Mouse (Mus musculus) stomach, embryonic 15.5 days (tissue): ENCODE data around the gene Foxp1. TPM values are rescaled to one million over a fixed set of nuclear protein-coding genes. Genes with fewer than 3 reads are reported as not detected.
A peak's percentile ranks its signal among the peaks of the same experiment; 100 is the strongest.

Experiments
- ATAC-seq: fragments of 200-750 bp; cut with Nextera tagmentation; 2 replicates; pipeline ENCODE4 v1.8.0; 2017; ENCODE audit warnings: low read depth, moderate number of reproducible peaks, moderate TSS enrichment; ENCODE audit not compliant: insufficient read depth, low FRiP score
- H3K27ac ChIP-seq: fragments of 300-500 bp; sonication (generic); 2 replicates; pipeline ENCODE4 v1.5.1; 2015; ENCODE audit warnings: mild to moderate bottlenecking, inconsistent platforms
- H3K27me3 ChIP-seq: fragments of 300-500 bp; sonication (generic); replicated peaks from 2 replicates; pipeline ENCODE4 v1.6.1; 2015; ENCODE audit warnings: inconsistent platforms
- H3K36me3 ChIP-seq: fragments of 300-500 bp; sonication (generic); 2 replicates; pipeline ENCODE4 v1.6.1; 2015; ENCODE audit warnings: inconsistent platforms
- H3K4me1 ChIP-seq: fragments of 300-500 bp; sonication (generic); 2 replicates; pipeline ENCODE4 v1.6.1; 2015; ENCODE audit warnings: inconsistent platforms
- H3K4me2 ChIP-seq: fragments of 300-500 bp; sonication (generic); 2 replicates; pipeline ENCODE4 v1.6.1; 2015; ENCODE audit warnings: mild to moderate bottlenecking, inconsistent platforms
- H3K4me3 ChIP-seq: fragments of 300-500 bp; sonication (generic); replicated peaks from 2 replicates; pipeline ENCODE4 v1.5.1; 2015; ENCODE audit warnings: inconsistent platforms
- H3K9ac ChIP-seq: fragments of 300-500 bp; sonication (generic); 2 replicates; pipeline ENCODE4 v1.6.1; 2015; ENCODE audit warnings: inconsistent platforms
- H3K9me3 ChIP-seq: fragments of 300-500 bp; sonication (generic); 2 replicates; pipeline ENCODE4 v1.6.1; 2016; ENCODE audit warnings: inconsistent platforms
- WGBS: fragments of 180-500 bp; shearing (Covaris S2); methylation state at CpG from one replicate; pipeline ENCODE4 v1.1.7; 2015; 5-methylcytosine and 5-hydroxymethylcytosine counted together
- polyA plus RNA-seq: library from polyadenylated mRNA; unstranded; fragments of >200 nt; fragmentation: Nextera tagmentation; extraction: Ambion mirVana; gene quantifications from 2 replicates; pipeline ENCODE4 v1.2.1, GENCODE M21; 2015

Gene Foxp1
- polyA plus RNA-seq, 1 experiment from 2014 or later: 105 TPM

- Histone ChIP-seq H3K36me3 (no peaks in the 10 kb centered on the region), H3K27me3 (no peaks in the 10 kb centered on the region), H3K4me1 (no peaks in the 10 kb centered on the region), H3K4me2 (no peak overlapping the region), H3K27ac (peak overlapping the region; percentile 13; the same call in 1 of the 2 replicates), H3K9ac (no peak overlapping the region), H3K4me3 (no peak overlapping the region), H3K9me3 (no peaks in the 10 kb centered on the region)
- 56% methylated on average over 10 of the region's 10 CpGs for WGBS
- ATAC-seq: no peak
Measured at GRCm38 (mm10) chr6:99142900-99143755, 379.4 kb downstream of the Foxp1 start.

- 66% methylated on average over 11 of the region's 11 CpGs for WGBS
Measured at GRCm38 (mm10) chr6:99138041-99138440, 384.5 kb downstream of the Foxp1 start.

GRCm38 (mm10) chr6:99137071-99137470, 385.4 kb downstream of the Foxp1 start:
- H3K36me3 ChIP-seq: no peaks in the 10 kb centered on the region
- no peaks in the 10 kb centered on the region for H3K27me3 ChIP-seq
- H3K4me1 ChIP-seq: no peaks in the 10 kb centered on the region
- no peaks in the 10 kb centered on the region for H3K9me3 ChIP-seq
- H3K27ac ChIP-seq: no peak overlapping the region
- WGBS: 60% methylated on average over 11 of the region's 11 CpGs
- H3K9ac ChIP-seq: no peak overlapping the region
- no peak for ATAC-seq
- H3K4me2 ChIP-seq: no peak overlapping the region
- no peak overlapping the region for H3K4me3 ChIP-seq

More at GRCm38 (mm10) chr6:99138041-99138440, 384.5 kb downstream of the Foxp1 start:
- Histone ChIP-seq H3K27me3 (no peaks in the 10 kb centered on the region), H3K4me1 (no peaks in the 10 kb centered on the region), H3K9me3 (no peaks in the 10 kb centered on the region), H3K27ac (no peak overlapping the region), H3K4me2 (no peak overlapping the region), H3K4me3 (no peak overlapping the region), H3K36me3 (no peaks in the 10 kb centered on the region), H3K9ac (no peak overlapping the region)
- ATAC-seq: no peak

- no peak overlapping the region for H3K27ac ChIP-seq
- WGBS: 28% methylated on average over 11 of the region's 11 CpGs
Measured at GRCm38 (mm10) chr6:99135938-99136729, 386.4 kb downstream of the Foxp1 start.

GRCm38 (mm10) chr6:99131815-99132214, 390.7 kb downstream of the Foxp1 start:
- Histone ChIP-seq H3K27me3 (no peaks in the 10 kb centered on the region), H3K4me1 (no peaks in the 10 kb centered on the region), H3K9ac (no peak overlapping the region), H3K36me3 (no peaks in the 10 kb centered on the region), H3K4me2 (no peak overlapping the region), H3K4me3 (no peak overlapping the region), H3K9me3 (no peaks in the 10 kb centered on the region), H3K27ac (no peak overlapping the region)
- WGBS: 52% methylated on average over 4 of the region's 4 CpGs
- ATAC-seq: no peak

More at GRCm38 (mm10) chr6:99135938-99136729, 386.4 kb downstream of the Foxp1 start:
- H3K27me3 ChIP-seq: no peaks in the 10 kb centered on the region
- ATAC-seq: no peak
- H3K4me3 ChIP-seq: no peak overlapping the region
- no peaks in the 10 kb centered on the region for H3K9me3 ChIP-seq
- H3K4me1 ChIP-seq: no peaks in the 10 kb centered on the region
- no peaks in the 10 kb centered on the region for H3K36me3 ChIP-seq
- H3K9ac ChIP-seq: no peak overlapping the region
- H3K4me2 ChIP-seq: no peak overlapping the region

- H3K4me1 ChIP-seq: no peaks in the 10 kb centered on the region
- H3K27ac ChIP-seq: no peak overlapping the region
- no peaks in the 10 kb centered on the region for H3K9me3 ChIP-seq
- H3K9ac ChIP-seq: no peak overlapping the region
- H3K27me3 ChIP-seq: no peaks in the 10 kb centered on the region
- 67% methylated on average over 10 of the region's 10 CpGs for WGBS
- no peak overlapping the region for H3K4me2 ChIP-seq
- ATAC-seq: no peak
- H3K4me3 ChIP-seq: no peak overlapping the region
- no peaks in the 10 kb centered on the region for H3K36me3 ChIP-seq
Measured at GRCm38 (mm10) chr6:99130758-99131410, 391.6 kb downstream of the Foxp1 start.

GRCm38 (mm10) chr6:99126717-99127116, 395.8 kb downstream of the Foxp1 start:
- 81% methylated on average over 9 of the region's 9 CpGs for WGBS
- H3K4me3 ChIP-seq: no peak overlapping the region
- no peaks in the 10 kb centered on the region for H3K9me3 ChIP-seq
- H3K4me2 ChIP-seq: no peak overlapping the region
- no peak overlapping the region for H3K9ac ChIP-seq
- H3K36me3 ChIP-seq: no peaks in the 10 kb centered on the region
- H3K27me3 ChIP-seq: no peaks in the 10 kb centered on the region
- no peak for ATAC-seq
- H3K27ac ChIP-seq: no peak overlapping the region
- H3K4me1 ChIP-seq: no peaks in the 10 kb centered on the region

- Histone ChIP-seq H3K9ac (no peak overlapping the region), H3K36me3 (no peaks in the 10 kb centered on the region), H3K4me1 (no peaks in the 10 kb centered on the region), H3K4me3 (no peak overlapping the region), H3K27me3 (no peaks in the 10 kb centered on the region), H3K27ac (no peak overlapping the region; the same call in none of the 2 replicates), H3K4me2 (no peak overlapping the region), H3K9me3 (no peaks in the 10 kb centered on the region)
- 0 out of 2 replicates have a peak, but pooled peaks have one; percentile 37 for ATAC-seq
- WGBS: 73% methylated on average over 8 of the region's 8 CpGs
Measured at GRCm38 (mm10) chr6:99120776-99121766, 401.4 kb downstream of the Foxp1 start.

GRCm38 (mm10) chr6:99118534-99118933, 404.0 kb downstream of the Foxp1 start:
- Histone ChIP-seq H3K4me2 (no peak overlapping the region), H3K9me3 (no peaks in the 10 kb centered on the region), H3K4me3 (no peak overlapping the region), H3K27me3 (no peaks in the 10 kb centered on the region), H3K27ac (peak overlapping the region; percentile 27; the same call in 1 of the 2 replicates), H3K36me3 (no peaks in the 10 kb centered on the region), H3K4me1 (no peaks in the 10 kb centered on the region), H3K9ac (no peak overlapping the region)
- WGBS: 45% methylated on average over 4 of the region's 4 CpGs
- ATAC-seq: 0 out of 2 replicates have a peak, but pooled peaks have one; percentile 18

- Histone ChIP-seq H3K9me3 (no peaks in the 10 kb centered on the region), H3K9ac (no peak overlapping the region), H3K4me3 (no peak overlapping the region), H3K27me3 (no peaks in the 10 kb centered on the region), H3K4me2 (no peak overlapping the region), H3K36me3 (no peaks in the 10 kb centered on the region), H3K27ac (no peak overlapping the region), H3K4me1 (no peaks in the 10 kb centered on the region)
- ATAC-seq: no peak
- WGBS: 90% methylated on average over 1 of the region's 1 CpGs
Measured at GRCm38 (mm10) chr6:99117411-99117810, 405.1 kb downstream of the Foxp1 start.

- WGBS: 59% methylated on average over 4 of the region's 4 CpGs
- no peak overlapping the region for H3K9ac ChIP-seq
- H3K27ac ChIP-seq: no peak overlapping the region
Measured at GRCm38 (mm10) chr6:99111856-99112255, 410.7 kb downstream of the Foxp1 start.

More at GRCm38 (mm10) chr6:99111856-99112255, 410.7 kb downstream of the Foxp1 start:
- 0 out of 2 replicates have a peak, but pooled peaks cover 4% of the 10 kb centered on the region for H3K4me1 ChIP-seq
- H3K36me3 ChIP-seq: no peaks in the 10 kb centered on the region
- no peak overlapping the region for H3K4me2 ChIP-seq
- no peaks in the 10 kb centered on the region for H3K9me3 ChIP-seq
- ATAC-seq: no peak
- H3K27me3 ChIP-seq: no peaks in the 10 kb centered on the region
- no peak overlapping the region for H3K4me3 ChIP-seq
